Mouse (Mus musculus): ENCODE measurements around the gene Rbfox2.
"Not testable (repeated sequence)": the region's sequence is repeated elsewhere in the genome, so short reads cannot be mapped to it uniquely, and the experiment has no call there.

- not testable (repeated sequence) for TF ChIP-seq POLR2A (IDR thresholded peaks at IDR 0.05; ENCODE audit: low read depth, low read length); CTCF (IDR thresholded peaks at IDR 0.05; ENCODE audit: borderline replicate concordance, insufficient read depth, low read length)
Observed at GRCm38 (mm10) chr15:77059416-77059815, 247.4 kb downstream of the Rbfox2 start.
